Mouse (Mus musculus) megakaryocyte, embryonic 14.5 days (primary cell): ENCODE data around the gene Ccdc102a.

Source experiments
- FLI1 ChIP-seq: IDR thresholded peaks from 2 replicates; pipeline ENCODE4 v1.6.1; 2012; ENCODE audit warnings: low read length, inconsistent platforms, mixed read lengths
- GATA1 ChIP-seq: IDR thresholded peaks from 3 replicates; pipeline ENCODE4 v1.6.1; 2012; ENCODE audit warnings: mixed read lengths, low read length, inconsistent platforms, borderline replicate concordance

DNA sequence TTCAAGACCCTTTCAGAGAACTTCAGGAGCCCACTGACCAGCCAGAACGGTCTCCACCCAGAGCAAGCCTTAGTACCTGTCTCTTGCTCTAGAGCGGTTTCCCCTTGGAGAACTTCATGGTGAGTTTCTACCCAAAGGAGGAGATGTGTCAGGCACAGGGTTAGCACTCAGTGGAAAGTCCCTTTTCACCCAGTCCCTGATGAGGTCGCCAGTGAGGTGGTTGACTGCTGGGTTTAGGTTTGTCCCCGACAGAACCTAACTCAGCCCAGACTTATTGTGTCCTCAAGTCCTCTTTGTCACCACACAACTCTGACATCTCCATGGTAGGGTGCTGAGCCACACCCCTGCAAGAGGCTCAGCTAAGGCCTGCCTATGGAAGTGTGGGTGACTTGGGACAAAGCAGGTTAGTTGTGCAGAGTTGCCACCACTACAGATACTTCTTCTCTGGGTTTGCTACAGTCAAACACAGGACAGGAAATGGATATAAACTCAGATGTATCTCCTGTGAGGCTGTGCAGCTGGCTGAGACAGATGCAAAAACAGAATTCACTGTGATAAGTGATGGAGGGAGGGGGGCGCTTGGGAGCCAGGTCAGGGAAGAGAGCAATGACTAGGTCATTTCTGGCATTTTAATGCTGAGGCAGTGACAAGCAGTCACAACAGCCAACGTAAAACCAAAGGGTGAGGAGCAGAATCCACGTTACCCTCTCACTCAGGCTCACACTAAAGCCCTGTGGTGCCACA is 35.9 kb upstream of the Ccdc102a start:
- TF ChIP-seq FLI1 (no peak), GATA1 (no peak)
